Mouse (Mus musculus) adrenal gland, adult 2 months (tissue): ENCODE results near the gene Egfr. TPM values are rescaled to one million over a fixed set of nuclear protein-coding genes. Genes with fewer than 3 reads are reported as not detected.

Experiments used
- DNase-seq: peaks from one replicate; pipeline ENCODE4 v3.0.0; 2021
- long read RNA-seq: library from polyadenylated mRNA; stranded (forward); transcript quantifications from one replicate; pipeline ENCODE4 v2.0.0, GENCODE M21; 2021
- polyA plus RNA-seq: library from polyadenylated mRNA; depleted of rRNA; stranded (reverse); fragments of >200 nt; gene quantifications from 2 replicates; pipeline ENCODE4 v1.2.3, GENCODE M21; 2012; rRNA removed
- total RNA-seq, 2 experiments: library from RNA; stranded (reverse); gene quantifications; 2 replicates each; pipeline ENCODE4 v1.2.3; 2021

The Egfr gene
- total RNA-seq (10 to 100 TPM in 1 of 2 experiments, 1 to 10 TPM in 1; 9.5 to 10.0 TPM), polyA plus RNA-seq (17.8 and 18.3 TPM in 2 replicates)
- long read RNA-seq, partial matches to known transcripts = 0 of 2 reads
- long read RNA-seq, other reads (novel, unspliced or antisense) = 0 of 2 reads

- DNase-seq = peak; percentile 82
Measured at GRCm38 (mm10) chr11:16752007-16752348, at the start of gene Egfr. Gene Egfr (plus strand): TSS chr11:16752203.

- no peak for DNase-seq
Measured at GRCm38 (mm10) chr11:16703221-16703620, 48.8 kb upstream of the Egfr start.

GRCm38 (mm10) chr11:16735083-16735644 lies 16.8 kb upstream of the Egfr start:
- no peak for DNase-seq

- DNase-seq = no peak
Measured at GRCm38 (mm10) chr11:16737323-16737722, 14.7 kb upstream of the Egfr start.

GRCm38 (mm10) chr11:16738691-16739090 lies 13.3 kb upstream of the Egfr start:
- no peak for DNase-seq

GRCm38 (mm10) chr11:16739155-16739554 lies 12.8 kb upstream of the Egfr start:
- no peak for DNase-seq

- no peak for DNase-seq
Measured at GRCm38 (mm10) chr11:16740691-16741611, 11.1 kb upstream of the Egfr start.

GRCm38 (mm10) chr11:16742251-16742650 lies 9.8 kb upstream of the Egfr start:
- DNase-seq = no peak

GRCm38 (mm10) chr11:16742821-16743220 lies 9.2 kb upstream of the Egfr start:
- DNase-seq = no peak

GRCm38 (mm10) chr11:16751457-16751982 lies 483 bp upstream of the Egfr start:
- DNase-seq = no peak

GRCm38 (mm10) chr11:16752349-16753153 lies 548 bp downstream of the Egfr start:
- no peak for DNase-seq

GRCm38 (mm10) chr11:16753154-16754040 lies 1.4 kb downstream of the Egfr start:
- no peak for DNase-seq

- DNase-seq = no peak
Measured at GRCm38 (mm10) chr11:16759930-16760329, 7.9 kb downstream of the Egfr start.

GRCm38 (mm10) chr11:16761184-16761583 lies 9.2 kb downstream of the Egfr start:
- DNase-seq = no peak

GRCm38 (mm10) chr11:16766038-16766815 lies 14.2 kb downstream of the Egfr start:
- DNase-seq = no peak

GRCm38 (mm10) chr11:16767984-16768383 lies 16.0 kb downstream of the Egfr start:
- no peak for DNase-seq

GRCm38 (mm10) chr11:16769276-16769675 lies 17.3 kb downstream of the Egfr start:
- DNase-seq = no peak

- no peak for DNase-seq
Measured at GRCm38 (mm10) chr11:16769709-16770303, 17.8 kb downstream of the Egfr start.

GRCm38 (mm10) chr11:16770966-16771365 lies 19.0 kb downstream of the Egfr start:
- DNase-seq = no peak

GRCm38 (mm10) chr11:16772717-16773116 lies 20.7 kb downstream of the Egfr start:
- no peak for DNase-seq
